Mouse (Mus musculus): ENCODE measurements around the gene Htra2. TPM values are rescaled to one million over a fixed set of nuclear protein-coding genes. Genes with fewer than 3 reads are reported as not detected.

Gene Htra2
- polyA plus RNA-seq, 1 experiment from 2014 or later: 80.2 TPM

GRCm38 (mm10) chr6:83003850-83004249 is 51.2 kb downstream of the Htra2 start:
- peaks cover 3% of the 10 kb centered on the region; the same call in 1 of the 2 replicates for H3K27me3 ChIP-seq (replicated peaks)
- H3K4me1 ChIP-seq: peaks cover 18% of the 10 kb centered on the region
- no peaks in the 10 kb centered on the region for H3K36me3 ChIP-seq
- ATAC-seq (ENCODE audit: extremely low read depth, insufficient number of reproducible peaks, low FRiP score, low TSS enrichment): no peak
- H3K9me3 ChIP-seq: no peaks in the 10 kb centered on the region
- H3K4me2 ChIP-seq: no peak overlapping the region
- no peak overlapping the region for H3K4me3 ChIP-seq
- H3K9ac ChIP-seq: no peak overlapping the region
- 79% methylated on average over 5 of the region's 5 CpGs for WGBS
- H3K27ac ChIP-seq (replicated peaks): no peak overlapping the region

DNA sequence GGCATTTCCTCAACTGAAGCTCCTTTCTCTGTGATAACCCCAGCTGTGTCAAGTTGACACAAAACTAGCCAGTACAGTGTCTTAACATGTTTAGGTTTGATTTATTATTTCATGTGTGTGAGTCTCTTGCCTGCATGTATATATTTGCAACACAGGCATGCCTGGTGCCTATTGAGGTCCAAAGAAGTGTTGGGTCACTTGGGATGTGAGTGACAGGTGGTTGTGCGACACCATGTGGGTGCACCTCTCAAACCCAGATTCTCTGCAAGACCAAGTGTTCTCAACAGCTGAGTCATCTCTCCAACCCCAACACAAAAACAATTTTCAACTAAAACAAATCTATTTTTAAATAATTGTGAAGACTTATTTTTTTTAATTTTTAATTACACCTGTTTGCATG is 52.0 kb downstream of the Htra2 start:
- no peak overlapping the region for H3K27ac ChIP-seq (replicated peaks)
- no peaks in the 10 kb centered on the region for H3K36me3 ChIP-seq
- H3K4me2 ChIP-seq: no peak overlapping the region
- H3K4me1 ChIP-seq: peaks cover 18% of the 10 kb centered on the region
- no peak for ATAC-seq (ENCODE audit: extremely low read depth, insufficient number of reproducible peaks, low FRiP score, low TSS enrichment)
- H3K9ac ChIP-seq: no peak overlapping the region
- H3K9me3 ChIP-seq: no peaks in the 10 kb centered on the region
- no peak overlapping the region for H3K4me3 ChIP-seq
- H3K27me3 ChIP-seq (replicated peaks): peaks cover 3% of the 10 kb centered on the region; the same call in 1 of the 2 replicates
- WGBS: 93% methylated on average over 1 of the region's 1 CpGs

MicroRNAs encoded within 50 kb of the gene (microRNA counts, 519-probe panel; counts per million panel counts)
- microRNA mmu-miR-3470a+mmu-miR-3470b: 209 counts per million, percentile 61 among the panel's probes with 10 or more counts

Small RNA genes lying within 50 kb of the gene (microRNA-seq; reads per million reads assigned to microRNA genes)
- gene Mir3470a: not detected
- not detected for gene Mir7040

Other genes with a start within 250 kb of the Htra2 start
- 0.52 and 0.78 TPM in 2 replicates for gene Sema4f, start 115.5 kb downstream of the Htra2 start, polyA plus RNA-seq (2015; fragmentation: Nextera tagmentation; extraction: Ambion mirVana)
- 1.5 and 1.7 TPM in 2 replicates for gene M1ap, start 108.4 kb downstream of the Htra2 start, polyA plus RNA-seq (2015; fragmentation: Nextera tagmentation; extraction: Ambion mirVana)
- 7.6 and 9.3 TPM in 2 replicates for gene Dok1, start 21.8 kb downstream of the Htra2 start, polyA plus RNA-seq (2015; fragmentation: Nextera tagmentation; extraction: Ambion mirVana)
- gene Loxl3, start 21.1 kb downstream of the Htra2 start, polyA plus RNA-seq (2015; fragmentation: Nextera tagmentation; extraction: Ambion mirVana): 6.9 and 7.1 TPM in 2 replicates
- gene Aup1, start 752 bp downstream of the Htra2 start, polyA plus RNA-seq (2015; fragmentation: Nextera tagmentation; extraction: Ambion mirVana): 120 and 123 TPM in 2 replicates
- 0.41 and 0.62 TPM in 2 replicates for gene Dqx1, start 2.6 kb upstream of the Htra2 start, polyA plus RNA-seq (2015; fragmentation: Nextera tagmentation; extraction: Ambion mirVana)
- gene Tlx2, start 15.0 kb upstream of the Htra2 start, polyA plus RNA-seq (2015; fragmentation: Nextera tagmentation; extraction: Ambion mirVana): 0.23 and 1.0 TPM in 2 replicates
- 14.8 and 19.5 TPM in 2 replicates for gene Pcgf1, start 22.6 kb upstream of the Htra2 start, polyA plus RNA-seq (2015; fragmentation: Nextera tagmentation; extraction: Ambion mirVana)
- 0.20 TPM in 1 of 2 replicates, not detected in the other for gene Lbx2, start 31.1 kb upstream of the Htra2 start, polyA plus RNA-seq (2015; fragmentation: Nextera tagmentation; extraction: Ambion mirVana)
- 1.5 and 1.7 TPM in 2 replicates for gene Ccdc142, start 46.3 kb upstream of the Htra2 start, polyA plus RNA-seq (2015; fragmentation: Nextera tagmentation; extraction: Ambion mirVana)
- 1.6 TPM in 2 replicates for gene Gm42688, start 46.3 kb upstream of the Htra2 start, polyA plus RNA-seq (2015; fragmentation: Nextera tagmentation; extraction: Ambion mirVana)
- gene Mrpl53, start 53.8 kb upstream of the Htra2 start, polyA plus RNA-seq (2015; fragmentation: Nextera tagmentation; extraction: Ambion mirVana): 134 and 176 TPM in 2 replicates
- 18.5 and 22.0 TPM in 2 replicates for gene Mogs, start 60.2 kb upstream of the Htra2 start, polyA plus RNA-seq (2015; fragmentation: Nextera tagmentation; extraction: Ambion mirVana)
- gene Wbp1, start 66.3 kb upstream of the Htra2 start, polyA plus RNA-seq (2015; fragmentation: Nextera tagmentation; extraction: Ambion mirVana): 88.8 and 99.2 TPM in 2 replicates
- 8.2 and 8.7 TPM in 2 replicates for gene Ino80b, start 70.2 kb upstream of the Htra2 start, polyA plus RNA-seq (2015; fragmentation: Nextera tagmentation; extraction: Ambion mirVana)
- 19.5 and 21.6 TPM in 2 replicates for gene Rtkn, start 80.2 kb upstream of the Htra2 start, polyA plus RNA-seq (2015; fragmentation: Nextera tagmentation; extraction: Ambion mirVana)
- 7.0 and 7.5 TPM in 2 replicates for gene Wdr54, start 101.1 kb upstream of the Htra2 start, polyA plus RNA-seq (2015; fragmentation: Nextera tagmentation; extraction: Ambion mirVana)
- 0.55 and 0.64 TPM in 2 replicates for gene 1700003E16Rik, start 101.1 kb upstream of the Htra2 start, polyA plus RNA-seq (2015; fragmentation: Nextera tagmentation; extraction: Ambion mirVana)
- gene Dctn1, start 110.6 kb upstream of the Htra2 start, polyA plus RNA-seq (2015; fragmentation: Nextera tagmentation; extraction: Ambion mirVana): 62.3 and 65.9 TPM in 2 replicates
- 0.11 and 0.37 TPM in 2 replicates for gene Slc4a5, start 164.6 kb upstream of the Htra2 start, polyA plus RNA-seq (2015; fragmentation: Nextera tagmentation; extraction: Ambion mirVana)

Data from heart, embryonic 13.5 days (tissue).